Mouse (Mus musculus): Measurements from ENCODE around the gene Exosc6.
"Not testable (repeated sequence)": the region's sequence is repeated elsewhere in the genome, so short reads cannot be mapped to it uniquely, and the experiment has no call there.

The Exosc6 gene

DNA sequence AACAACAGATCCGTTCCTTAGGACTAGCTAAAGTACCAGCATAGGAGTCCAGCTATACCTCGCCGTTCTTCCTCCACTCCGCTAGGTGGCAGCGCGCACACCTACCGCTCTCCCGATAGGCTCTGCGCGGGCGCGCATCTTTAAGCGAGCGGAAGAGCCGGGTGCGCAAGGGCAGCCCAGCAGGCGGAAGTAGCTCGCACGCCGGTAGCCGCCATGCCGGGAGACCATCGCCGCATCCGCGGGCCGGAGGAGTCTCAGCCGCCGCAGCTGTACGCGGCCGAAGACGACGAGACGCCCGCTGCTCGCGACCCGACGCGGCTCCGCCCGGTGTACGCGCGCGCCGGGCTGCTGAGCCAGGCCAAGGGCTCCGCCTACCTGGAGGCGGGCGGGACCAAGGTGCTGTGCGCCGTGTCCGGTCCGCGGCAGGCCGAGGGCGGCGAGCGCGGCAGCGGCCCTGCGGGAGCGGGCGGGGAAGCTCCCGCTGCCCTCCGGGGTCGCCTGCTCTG is at the start of gene Exosc6:
Exosc6 (plus strand) TSS at position 182 of the 506 bp plus-strand sequence.
- in situ Hi-C loops (cut with MboI, MseI) = loop anchor here (5.0 kb wide), 1 partner anchor 36 kb away; the partner anchor contains the start of genes Clec18a and Pdpr

DNA sequence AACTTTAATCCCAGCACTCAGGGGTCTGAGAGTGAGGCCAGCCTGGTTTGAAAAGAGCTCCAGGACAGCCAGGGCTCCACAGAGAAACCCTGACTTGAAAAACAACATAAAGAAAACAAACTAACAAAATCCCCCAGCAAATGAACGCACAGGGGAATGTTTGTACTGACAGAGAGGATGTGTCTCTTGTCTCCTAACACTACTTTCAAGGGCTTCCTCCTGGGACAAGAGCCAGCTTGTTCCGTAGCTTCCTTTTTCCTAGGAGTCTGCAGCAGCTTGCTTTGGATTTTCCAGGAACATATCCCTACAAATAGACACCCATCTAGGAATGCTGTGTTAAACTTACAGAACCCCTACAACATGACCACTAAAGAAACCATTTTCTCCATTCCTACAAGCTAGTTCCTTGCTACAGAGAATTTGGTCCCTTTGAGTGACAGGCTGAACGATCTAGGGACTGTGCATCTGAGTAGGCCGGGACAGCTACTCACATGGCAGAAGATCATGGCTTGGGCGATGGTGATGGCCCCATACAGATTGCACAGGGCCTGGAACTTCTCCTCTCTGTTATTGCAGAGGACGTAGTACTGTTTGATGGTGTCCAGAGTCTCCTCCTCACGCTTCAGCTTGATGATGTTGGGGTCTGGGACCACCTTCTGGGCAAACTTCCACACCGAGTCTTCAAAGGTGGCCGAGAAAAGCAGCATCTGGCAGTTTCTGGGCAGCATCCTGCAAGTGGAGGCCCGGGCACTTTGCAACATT is 45.7 kb upstream of the Exosc6 start:
- in situ Hi-C loops (cut with MboI, MseI) = not testable (repeated sequence)

DNA sequence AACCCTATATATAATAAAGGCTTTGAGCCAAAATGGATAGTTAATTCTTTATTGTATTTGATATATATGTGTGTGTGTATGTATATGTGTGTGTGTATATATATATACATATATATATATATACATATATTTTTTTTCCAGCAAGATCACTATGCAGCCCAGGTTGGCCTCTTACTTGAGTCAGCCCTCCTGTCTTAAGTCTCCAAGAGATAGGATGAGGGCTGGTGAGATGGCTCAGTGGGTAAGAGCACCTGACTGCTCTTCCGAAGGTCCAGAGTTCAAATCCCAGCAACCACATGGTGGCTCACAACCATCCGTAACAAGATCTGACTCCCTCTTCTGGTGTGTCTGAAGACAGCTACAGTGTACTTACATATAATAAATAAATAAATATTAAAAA is 29.5 kb upstream of the Exosc6 start:
- in situ Hi-C loops (cut with MboI, MseI) = not testable (repeated sequence)

DNA sequence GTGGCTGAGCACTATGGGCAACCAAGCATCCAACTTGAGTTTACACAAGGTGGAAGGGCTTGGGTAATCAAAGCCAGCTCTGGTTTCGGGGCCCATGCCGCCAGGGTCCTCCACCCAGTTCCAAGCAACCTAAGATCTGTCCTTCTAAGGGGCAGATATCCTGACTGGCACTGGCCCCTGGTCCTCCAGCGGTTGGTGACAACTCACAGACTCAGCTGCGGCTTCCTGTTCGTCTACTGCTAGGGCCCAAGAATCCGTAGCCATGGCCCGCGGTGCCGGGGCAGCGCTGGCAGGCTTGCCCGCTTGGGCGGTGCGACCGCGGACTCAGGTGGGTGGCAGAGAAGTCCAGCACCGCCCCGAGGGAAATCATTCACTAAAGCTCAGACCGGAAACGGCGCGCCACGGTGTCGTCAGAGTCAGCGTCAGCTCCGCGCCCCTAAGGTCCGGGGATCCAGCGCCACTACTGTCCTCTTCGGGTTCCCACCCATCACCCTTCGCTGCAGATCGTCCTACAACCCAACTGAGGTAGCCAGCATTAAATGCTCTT is 28.7 kb upstream of the Exosc6 start:
- in situ Hi-C loops (cut with MboI, MseI) = no loop called here

DNA sequence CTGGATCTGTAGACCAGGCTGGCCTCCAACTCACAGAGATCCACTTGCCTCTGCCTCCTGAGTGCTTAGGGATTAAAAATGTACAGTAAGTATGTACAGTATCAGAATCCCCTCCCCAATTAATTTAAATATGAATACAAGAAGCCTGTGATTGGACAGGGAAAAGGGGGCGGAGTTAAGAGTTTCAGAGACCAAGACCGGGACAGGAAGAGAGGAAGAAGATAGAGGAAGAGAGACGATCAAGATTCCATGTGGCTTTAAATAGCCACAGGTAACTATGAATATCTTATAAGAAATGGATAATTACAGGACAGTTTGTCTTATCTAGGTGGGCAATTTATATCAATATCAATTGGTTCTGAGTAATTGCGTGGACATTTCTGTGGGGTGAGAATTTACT is 26.6 kb upstream of the Exosc6 start:
- in situ Hi-C loops (cut with MboI, MseI) = no loop called here

DNA sequence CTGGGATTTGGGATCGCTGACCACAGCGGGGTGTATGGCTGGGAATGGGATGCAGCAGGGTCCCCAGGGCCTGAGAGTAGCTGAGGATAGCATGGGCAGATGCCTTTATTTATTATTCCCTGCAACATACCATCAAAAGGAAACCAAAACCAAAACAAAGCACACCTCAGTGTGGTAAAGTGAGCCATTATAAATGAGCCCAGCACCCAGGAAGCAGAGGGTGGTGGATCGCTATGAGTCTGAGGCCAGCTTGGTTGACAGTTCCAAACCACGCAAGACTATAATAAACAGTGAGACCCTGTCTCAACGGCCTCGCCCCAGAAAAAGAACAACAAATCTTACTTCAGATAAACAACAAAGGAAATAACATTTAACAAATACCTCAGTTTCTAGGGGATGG is 26.1 kb upstream of the Exosc6 start:
- in situ Hi-C loops (cut with MboI, MseI) = no loop called here

DNA sequence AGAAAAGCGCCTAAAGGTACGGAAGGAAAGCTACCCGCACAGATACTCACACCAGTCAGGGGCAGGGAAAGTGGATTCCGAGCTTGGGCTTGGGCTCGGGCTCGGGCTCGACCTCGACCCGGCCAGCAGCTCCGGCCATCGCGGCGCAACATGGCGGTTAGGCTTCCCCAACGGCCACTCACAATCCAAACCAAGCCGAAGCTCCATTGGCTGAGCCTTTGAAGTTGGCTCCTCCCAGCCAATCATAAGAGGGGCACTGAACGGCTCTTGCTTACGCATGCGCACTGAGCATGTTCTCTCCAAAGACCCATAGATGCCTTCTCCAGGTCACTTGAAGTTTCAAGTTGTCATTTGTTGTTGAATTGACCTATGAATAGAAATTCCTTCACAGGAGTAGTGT is 24.6 kb upstream of the Exosc6 start, which contains the start of gene Ddx19b:
Ddx19b (minus strand) TSS at position 180 of the 400 bp plus-strand sequence.
- in situ Hi-C loops (cut with MboI, MseI) = no loop called here

DNA sequence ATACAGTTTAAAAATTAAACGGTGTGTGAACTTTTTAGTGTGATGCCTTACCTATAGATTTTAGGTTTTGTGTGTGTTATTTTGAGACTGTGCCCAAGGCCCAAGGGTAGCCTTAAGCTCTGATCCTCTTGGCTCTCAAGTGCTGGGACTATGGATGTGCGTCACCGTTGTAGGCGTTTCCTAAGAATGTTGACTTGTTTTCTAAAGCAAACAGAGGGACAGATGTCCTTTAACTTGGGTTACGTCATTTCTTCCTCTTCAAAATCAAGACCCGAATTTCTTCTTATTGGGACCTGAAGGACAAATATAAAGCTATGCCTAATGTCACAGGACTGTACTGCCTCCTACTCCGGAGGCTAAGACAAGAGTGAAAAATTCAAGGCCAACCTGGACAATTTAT is 23.2 kb upstream of the Exosc6 start, which contains the start of gene Aars:
Aars (plus strand) TSS at position 229 of the 400 bp plus-strand sequence.
- in situ Hi-C loops (cut with MboI, MseI) = no loop called here

DNA sequence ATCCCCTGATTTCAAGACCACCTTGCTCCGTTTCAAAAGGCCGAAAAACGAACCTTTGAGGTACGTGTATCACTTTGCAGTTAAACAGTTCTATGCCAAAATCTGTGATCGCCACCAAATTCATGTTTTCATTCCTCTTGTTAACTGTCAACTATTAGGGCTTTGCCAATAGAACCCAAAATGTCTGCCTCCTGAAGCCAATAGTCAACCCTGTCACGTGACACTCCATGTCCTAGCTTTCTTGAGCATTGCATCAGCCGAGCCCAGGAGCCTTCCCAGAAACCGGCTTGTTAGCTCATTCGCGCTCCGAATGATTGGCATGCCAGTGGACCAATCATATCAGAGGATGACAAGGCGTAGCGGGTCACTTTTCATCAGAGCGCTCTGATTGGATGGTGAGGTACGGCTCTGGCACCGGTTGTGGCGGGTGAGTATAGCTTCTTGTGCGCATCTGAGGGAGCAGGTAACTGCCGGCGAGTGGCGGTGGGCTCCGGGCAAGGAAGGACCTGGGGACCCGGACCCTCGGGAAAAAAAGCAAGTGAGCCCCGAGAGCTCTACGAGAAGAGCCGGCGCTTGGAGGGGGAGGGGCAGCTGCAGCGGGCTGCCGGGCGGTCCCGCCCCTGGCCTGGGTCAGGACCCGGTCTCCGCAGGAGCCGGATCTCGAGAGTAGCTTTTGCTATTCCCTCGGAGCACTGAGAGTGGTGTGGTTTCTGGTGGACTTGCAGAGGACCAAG is 22.5 kb upstream of the Exosc6 start:
- in situ Hi-C loops (cut with MboI, MseI) = no loop called here

DNA sequence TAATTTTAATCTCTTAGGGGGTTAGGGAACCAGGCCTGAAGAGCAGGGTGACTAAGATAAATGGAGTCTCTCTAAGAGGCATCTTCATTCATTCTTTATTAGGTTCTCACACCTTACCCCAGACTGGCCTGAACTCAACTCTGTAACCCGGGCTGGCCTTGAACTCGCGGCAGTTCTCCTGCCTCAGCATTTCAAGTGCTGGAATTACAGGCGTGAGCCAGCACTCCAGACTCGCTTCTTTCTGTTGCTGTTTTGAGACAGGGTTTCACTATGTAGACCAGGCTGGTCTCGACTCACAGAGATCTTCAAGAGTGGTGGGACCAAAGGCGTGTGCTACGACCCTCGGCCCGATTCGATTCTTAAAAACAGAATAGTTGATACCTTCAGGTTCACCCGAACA is 21.9 kb upstream of the Exosc6 start:
- in situ Hi-C loops (cut with MboI, MseI) = no loop called here

DNA sequence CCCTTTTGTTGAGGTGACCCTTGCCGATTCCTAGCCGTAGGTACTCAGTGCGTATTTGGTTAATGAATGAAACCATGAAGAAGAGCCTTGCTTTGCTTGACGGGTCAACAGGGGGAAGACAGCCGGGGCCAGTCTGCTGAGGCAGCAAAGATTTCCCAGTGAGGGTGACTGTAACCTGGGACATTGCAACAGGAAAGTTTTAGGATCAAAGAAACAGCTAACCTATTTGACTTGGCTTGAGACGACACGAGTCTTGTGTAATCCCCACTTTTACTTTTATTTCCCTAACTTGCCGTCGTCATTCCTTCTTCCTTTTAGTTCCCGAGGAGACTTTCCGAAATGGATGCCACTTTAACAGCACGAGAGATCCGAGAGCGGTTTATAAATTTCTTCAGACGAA is 19.5 kb upstream of the Exosc6 start:
- in situ Hi-C loops (cut with MboI, MseI) = no loop called here

DNA sequence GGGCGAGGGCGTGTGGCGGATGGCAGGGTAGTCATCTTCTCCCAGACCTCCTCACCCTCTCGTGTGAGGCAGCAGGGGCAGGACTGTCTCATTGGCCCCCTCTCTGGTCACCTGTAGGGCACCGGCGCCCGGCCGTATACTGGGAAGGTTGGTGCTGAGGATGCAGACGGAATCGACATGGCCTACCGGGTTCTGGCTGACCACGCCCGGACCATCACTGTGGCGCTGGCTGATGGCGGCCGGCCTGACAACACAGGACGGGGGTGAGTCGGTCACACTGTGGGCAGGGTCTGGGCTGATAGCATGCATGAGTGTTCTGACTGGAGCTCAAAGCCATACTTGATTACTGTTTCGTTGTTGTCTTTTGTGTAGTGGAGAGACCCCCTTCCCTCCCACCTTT is 13.6 kb upstream of the Exosc6 start:
- in situ Hi-C loops (cut with MboI, MseI) = loop anchor here (10.0 kb wide), 1 partner anchor 228 kb away; no protein-coding TSS in a partner anchor

DNA sequence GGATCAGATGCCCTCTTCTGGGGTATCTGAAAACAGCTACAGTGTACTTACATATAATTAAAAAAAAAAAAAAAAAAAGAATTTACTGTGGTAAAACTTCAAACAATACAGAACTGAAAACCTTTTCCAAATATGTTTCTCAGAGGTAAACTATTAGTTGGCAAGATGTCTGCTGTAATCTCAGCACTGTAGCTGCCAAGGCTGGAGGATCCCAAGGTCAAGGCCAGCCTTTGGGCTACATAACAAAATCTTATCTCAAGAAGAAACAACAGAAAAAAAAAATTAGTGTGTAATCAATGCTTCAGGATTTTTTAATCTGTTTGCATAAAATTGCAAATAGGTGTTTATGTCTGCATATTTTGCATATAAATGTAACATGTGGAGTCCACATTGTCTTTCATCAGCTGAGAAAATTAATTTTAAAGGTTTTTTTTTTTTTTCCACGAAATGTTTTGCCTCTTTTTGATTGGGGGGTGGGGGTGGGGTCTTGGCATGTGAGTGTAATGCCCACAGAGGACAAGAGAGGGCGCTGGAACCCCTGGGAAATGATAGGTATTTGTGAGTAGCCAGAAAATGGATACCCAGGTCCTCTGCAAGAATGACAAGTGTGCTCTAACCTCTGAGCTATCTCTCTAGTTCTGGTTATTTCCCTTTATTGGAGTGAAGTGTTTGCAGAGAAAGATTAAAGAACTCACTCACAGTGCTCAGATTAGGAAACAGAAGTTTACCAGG is 12.0 kb upstream of the Exosc6 start:
- in situ Hi-C loops (cut with MboI, MseI) = loop anchor here (10.0 kb wide), 1 partner anchor 229 kb away; no protein-coding TSS in a partner anchor

DNA sequence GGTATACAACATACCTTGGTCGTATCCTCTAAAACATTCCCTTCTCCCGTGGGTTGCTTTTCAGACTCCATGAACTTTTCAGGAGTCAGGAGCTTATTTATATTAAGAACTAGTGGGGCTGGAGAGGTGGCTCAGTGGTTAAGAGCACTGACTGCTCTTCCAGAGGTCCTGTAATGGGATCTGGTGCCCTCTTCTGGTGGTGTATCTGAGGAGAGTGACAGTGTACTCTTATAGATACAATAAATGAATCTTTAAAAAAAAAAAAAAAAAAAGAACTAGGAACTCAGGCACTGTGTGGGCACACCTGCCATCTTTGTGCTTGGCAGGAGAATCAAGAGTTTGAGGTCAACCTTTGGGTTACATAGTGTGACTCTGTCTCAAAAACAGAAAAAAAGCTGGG is 7.4 kb upstream of the Exosc6 start:
- in situ Hi-C loops (cut with MboI, MseI) = loop anchor here (5.0 to 10.0 kb wide), 2 partner anchors 216 to 234 kb away; no protein-coding TSS in a partner anchor

DNA sequence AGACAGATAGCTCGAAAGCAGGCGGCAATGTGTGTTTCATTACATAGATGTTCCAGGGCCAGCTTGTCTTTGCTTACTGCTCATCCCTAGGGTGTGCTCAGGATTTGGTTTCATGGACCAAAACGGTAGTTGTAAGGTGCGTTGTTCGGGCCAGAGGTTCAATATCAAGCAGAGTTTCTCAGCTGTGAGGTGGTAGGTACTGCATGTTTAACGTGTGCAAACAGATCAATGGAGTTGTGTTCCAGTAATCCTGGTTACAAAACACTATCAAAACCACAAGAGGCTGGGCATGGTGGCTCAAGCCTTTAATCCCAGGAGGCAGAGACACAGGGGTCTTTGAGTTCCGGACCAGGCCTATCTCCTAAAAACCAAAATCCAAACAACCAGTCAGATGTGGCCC is 7.0 kb upstream of the Exosc6 start:
- in situ Hi-C loops (cut with MboI, MseI) = loop anchor here (5.0 to 10.0 kb wide), 2 partner anchors 217 to 234 kb away; no protein-coding TSS in a partner anchor

DNA sequence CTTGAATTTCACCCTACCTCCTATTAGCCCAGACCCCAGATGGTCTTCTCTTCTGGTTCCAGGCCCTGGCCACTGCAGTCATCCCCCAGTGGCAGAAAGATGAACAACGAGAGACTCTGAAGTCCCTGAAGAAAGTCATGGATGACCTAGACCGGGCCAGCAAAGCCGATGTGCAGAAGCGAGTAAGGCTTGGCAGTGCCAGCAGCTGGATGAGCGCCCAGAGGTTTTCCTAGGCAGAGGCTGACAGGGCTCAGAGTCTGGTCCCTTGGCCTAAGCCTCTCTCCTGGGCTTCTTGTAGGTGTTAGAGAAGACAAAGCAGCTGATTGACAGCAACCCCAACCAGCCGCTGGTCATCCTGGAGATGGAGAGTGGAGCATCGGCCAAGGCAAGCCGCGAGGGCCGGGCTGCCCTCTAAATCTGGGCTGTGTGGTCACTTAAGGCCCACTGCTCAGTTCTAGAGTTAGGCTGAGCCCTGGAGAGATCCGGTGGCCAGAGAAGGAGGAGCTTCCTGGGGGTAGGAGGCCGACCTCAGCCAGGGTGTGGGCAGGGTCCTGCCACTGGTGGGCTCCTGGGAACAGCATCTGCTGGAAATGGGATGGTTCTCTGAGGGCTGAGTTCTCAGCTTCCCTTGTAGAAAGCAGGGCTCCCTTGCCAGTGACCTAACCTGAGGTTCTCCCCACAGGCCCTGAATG is 2.2 kb upstream of the Exosc6 start:
- in situ Hi-C loops (cut with MboI, MseI) = loop anchor here (5.0 kb wide), 1 partner anchor 72 kb away; no protein-coding TSS in a partner anchor

DNA sequence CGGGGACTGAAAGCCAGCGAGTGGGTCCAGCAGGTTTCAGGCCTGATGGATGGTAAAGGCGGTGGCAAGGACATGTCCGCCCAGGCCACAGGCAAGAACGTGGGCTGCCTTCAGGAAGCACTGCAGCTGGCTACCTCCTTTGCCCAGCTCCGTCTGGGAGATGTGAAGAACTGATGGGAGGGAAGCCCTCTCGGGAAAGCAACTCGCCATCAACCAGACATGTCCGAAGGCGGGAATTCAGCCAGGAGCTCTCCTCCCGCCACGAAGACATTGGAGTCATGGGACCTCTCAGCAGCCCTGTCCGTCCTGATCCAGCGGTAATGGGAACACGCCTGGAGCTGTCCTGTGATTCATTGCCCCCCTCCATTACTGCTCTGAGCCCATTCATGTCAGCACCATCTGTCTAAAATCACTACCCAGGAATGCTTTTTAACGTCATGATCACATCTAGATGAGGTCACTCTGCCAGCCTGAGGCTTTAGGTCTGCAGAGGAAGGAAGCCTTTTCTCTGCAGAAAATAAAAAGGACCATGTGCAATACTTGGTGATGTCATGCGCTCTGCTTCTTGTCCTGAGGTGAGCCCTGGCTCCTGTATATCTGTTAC is 1.0 kb upstream of the Exosc6 start:
- in situ Hi-C loops (cut with MboI, MseI) = loop anchor here (5.0 kb wide), 1 partner anchor 37 kb away; the partner anchor contains the start of genes Clec18a and Pdpr

DNA sequence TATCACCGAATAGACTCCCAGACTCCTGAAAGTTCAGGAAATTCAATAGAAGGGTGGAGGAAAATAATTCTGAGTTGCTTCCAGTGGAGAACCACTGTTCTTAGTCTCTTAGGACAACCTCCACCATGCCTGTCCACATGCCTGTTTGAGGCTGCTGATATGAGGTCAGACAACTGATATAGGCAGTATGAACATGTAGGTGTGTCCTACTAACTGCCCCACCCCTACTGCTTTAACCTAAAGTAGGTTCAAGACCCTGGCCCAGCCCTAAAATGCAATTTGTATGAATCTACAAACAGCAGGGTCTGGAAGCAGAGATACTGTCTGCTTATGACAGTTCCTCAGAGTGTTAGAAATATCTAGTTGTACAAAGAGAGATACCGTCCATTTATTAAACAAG is 478 bp upstream of the Exosc6 start:
- in situ Hi-C loops (cut with MboI, MseI) = loop anchor here (5.0 kb wide), 1 partner anchor 37 kb away; the partner anchor contains the start of genes Clec18a and Pdpr

DNA sequence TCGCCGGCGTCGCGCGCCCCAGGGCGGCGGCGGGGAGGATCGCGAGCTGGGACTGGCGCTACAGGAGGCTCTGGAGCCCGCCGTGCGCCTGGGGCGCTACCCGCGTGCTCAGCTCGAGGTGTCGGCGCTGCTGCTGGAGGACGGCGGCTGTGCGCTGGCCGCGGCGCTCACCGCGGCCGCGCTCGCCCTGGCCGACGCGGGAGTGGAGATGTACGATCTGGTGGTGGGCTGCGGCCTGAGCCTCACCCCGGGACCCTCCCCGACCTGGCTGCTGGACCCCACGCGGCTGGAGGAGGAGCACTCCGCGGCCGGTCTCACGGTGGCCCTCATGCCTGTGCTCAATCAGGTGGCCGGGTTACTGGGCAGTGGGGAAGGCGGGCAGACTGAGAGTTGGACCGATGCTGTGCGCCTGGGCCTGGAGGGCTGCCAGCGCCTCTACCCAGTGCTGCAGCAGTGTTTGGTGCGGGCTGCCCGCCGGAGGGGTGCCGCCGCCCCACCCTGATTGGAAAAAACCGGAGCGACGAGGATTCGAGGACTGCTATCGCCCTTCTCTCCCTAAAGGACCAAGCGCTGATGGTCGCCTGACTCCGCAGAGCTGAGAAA is 653 bp downstream of the Exosc6 start:
- in situ Hi-C loops (cut with MboI, MseI) = loop anchor here (5.0 kb wide), 1 partner anchor 36 kb away; the partner anchor contains the start of genes Clec18a and Pdpr
